Mouse (Mus musculus) lung, adult 2 months (tissue): Measurements from ENCODE around the gene Nudt22.

Experiments used
- CTCF ChIP-seq: fragments of 200-500 bp; IDR thresholded peaks from 2 replicates; pipeline ENCODE4 v1.5.1; 2011; ENCODE audit warnings: mild to moderate bottlenecking, low read length, control low read depth; ENCODE audit not compliant: insufficient read depth
- POLR2A ChIP-seq: fragments of 200-500 bp; IDR thresholded peaks from 2 replicates; pipeline ENCODE4 v1.6.1; 2011; ENCODE audit warnings: low read depth, mild to moderate bottlenecking, control low read depth, low read length, borderline replicate concordance; ENCODE audit errors: extremely low read depth

DNA sequence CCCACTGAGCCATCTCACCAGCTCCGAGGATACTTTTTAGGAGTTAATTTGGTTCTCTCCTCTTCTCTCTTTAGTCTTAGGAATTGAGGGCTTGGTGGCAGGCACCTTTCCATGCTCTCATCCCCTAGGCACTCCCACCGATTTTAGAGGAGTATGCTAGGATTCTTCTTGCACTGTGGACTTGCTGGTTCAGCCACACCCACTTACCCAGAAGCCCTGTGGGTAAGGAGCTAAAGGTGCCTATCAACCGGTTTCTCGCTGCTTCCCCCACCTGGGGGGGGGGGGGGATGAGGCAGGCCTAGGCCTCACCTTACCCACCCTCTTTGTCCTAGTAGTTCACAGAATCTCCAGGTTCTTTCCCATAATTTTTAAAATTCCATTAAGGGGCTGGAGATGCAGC is 48.2 kb downstream of the Nudt22 start:
- TF ChIP-seq POLR2A: no peak
- TF ChIP-seq CTCF: no peak
